Mouse (Mus musculus) cerebral cortex, adult 2 months (tissue): ENCODE results near the gene Oas1g.

Source experiments
- WGBS: fragments of 180-500 bp; shearing (Covaris S2); methylation state at CpG from one replicate; pipeline ENCODE4 v1.1.7; 2018; 5-methylcytosine and 5-hydroxymethylcytosine counted together

Gene Oas1g

GRCm38 (mm10) chr5:120888294-120888815, 942 bp upstream of the Oas1g start:
- 43% methylated on average over 4 of the region's 4 CpGs for WGBS

GRCm38 (mm10) chr5:120887831-120888230, 418 bp upstream of the Oas1g start:
- 56% methylated on average over 6 of the region's 6 CpGs for WGBS

- 94% methylated on average over 6 of the region's 6 CpGs for WGBS
Observed at GRCm38 (mm10) chr5:120881681-120882080, 5.7 kb downstream of the Oas1g start.

- 71% methylated on average over 2 of the region's 2 CpGs for WGBS
Observed at GRCm38 (mm10) chr5:120878803-120879202, 8.6 kb downstream of the Oas1g start.

- 89% methylated on average over 2 of the region's 2 CpGs for whole genome bisulfite sequencing
Observed at GRCm38 (mm10) chr5:120877407-120877806, 10.0 kb downstream of the Oas1g start.

GRCm38 (mm10) chr5:120876839-120877238, 10.6 kb downstream of the Oas1g start:
- 77% methylated on average over 2 of the region's 3 CpGs for WGBS

GRCm38 (mm10) chr5:120871469-120871868, 15.9 kb downstream of the Oas1g start:
- WGBS = 61% methylated on average over 2 of the region's 2 CpGs

GRCm38 (mm10) chr5:120870782-120871181, 16.6 kb downstream of the Oas1g start:
- 67% methylated on average over 7 of the region's 7 CpGs for WGBS

- WGBS = 79% methylated on average over 3 of the region's 3 CpGs
Observed at GRCm38 (mm10) chr5:120870081-120870480, 17.3 kb downstream of the Oas1g start.

GRCm38 (mm10) chr5:120869436-120870015, 17.9 kb downstream of the Oas1g start:
- 90% methylated on average over 7 of the region's 7 CpGs for WGBS

GRCm38 (mm10) chr5:120865336-120865860, 22.0 kb downstream of the Oas1g start:
- 80% methylated on average over 3 of the region's 3 CpGs for WGBS

- WGBS = 69% methylated on average over 4 of the region's 4 CpGs
Observed at GRCm38 (mm10) chr5:120861121-120861520, 26.3 kb downstream of the Oas1g start, which contains the start of gene Oas1h. Gene Oas1h (plus strand): TSS chr5:120861421.

GRCm38 (mm10) chr5:120859241-120859640, 28.2 kb downstream of the Oas1g start:
- WGBS = 78% methylated on average over 2 of the region's 2 CpGs

- 62% methylated on average over 3 of the region's 3 CpGs for WGBS
Observed at GRCm38 (mm10) chr5:120849601-120850136, 37.7 kb downstream of the Oas1g start.

GRCm38 (mm10) chr5:120847067-120847466, 40.3 kb downstream of the Oas1g start, which contains the start of gene Oas1f:
Gene Oas1f (plus strand): TSS chr5:120847367.
- WGBS = 84% methylated on average over 4 of the region's 4 CpGs

GRCm38 (mm10) chr5:120844713-120845112, 42.7 kb downstream of the Oas1g start:
- WGBS = 59% methylated on average over 3 of the region's 3 CpGs

GRCm38 (mm10) chr5:120836731-120837585, 50.5 kb downstream of the Oas1g start:
- WGBS = 15% methylated on average over 8 of the region's 8 CpGs

- 38% methylated on average over 17 of the region's 17 CpGs for WGBS
Observed at GRCm38 (mm10) chr5:120833335-120834280, 53.8 kb downstream of the Oas1g start.

GRCm38 (mm10) chr5:120831031-120831430, 56.4 kb downstream of the Oas1g start:
- WGBS = 81% methylated on average over 4 of the region's 4 CpGs
